Mouse (Mus musculus) heart, embryonic 10.5 days (tissue): ENCODE data around the gene Tert. TPM values are rescaled to one million over a fixed set of nuclear protein-coding genes. Genes with fewer than 3 reads are reported as not detected.
A peak's percentile ranks its signal among the peaks of the same experiment; 100 is the strongest.

Experiments used
- DNase-seq: peaks from one replicate; pipeline ENCODE4 v3.0.0-alpha.2; 2017; ENCODE audit warnings: low spot score
- H3K27ac ChIP-seq: fragments of 300-500 bp; sonication (generic); 2 replicates; pipeline ENCODE4 v1.5.1; 2016; ENCODE audit warnings: mild to moderate bottlenecking
- H3K27me3 ChIP-seq: fragments of 300-500 bp; sonication (generic); 2 replicates; pipeline ENCODE4 v1.6.1; 2016; ENCODE audit warnings: mild to moderate bottlenecking; ENCODE audit not compliant: poor library complexity, insufficient read depth, severe bottlenecking
- H3K36me3 ChIP-seq: fragments of 300-500 bp; sonication (generic); 2 replicates; pipeline ENCODE4 v1.6.1; 2016; ENCODE audit warnings: mild to moderate bottlenecking, moderate library complexity
- H3K4me1 ChIP-seq: fragments of 300-500 bp; sonication (generic); 2 replicates; pipeline ENCODE4 v1.6.1; 2016; ENCODE audit warnings: mild to moderate bottlenecking
- H3K4me3 ChIP-seq: fragments of 300-500 bp; sonication (generic); 2 replicates; pipeline ENCODE4 v1.5.1; 2016; ENCODE audit warnings: mild to moderate bottlenecking, moderate library complexity
- H3K9me3 ChIP-seq: fragments of 300-500 bp; sonication (generic); 2 replicates; pipeline ENCODE4 v1.6.1; 2016; ENCODE audit warnings: mild to moderate bottlenecking, moderate library complexity
- WGBS: fragments of 180-500 bp; shearing (Covaris S2); methylation state at CpG from one replicate; pipeline ENCODE4 v1.1.7; 2016; 5-methylcytosine and 5-hydroxymethylcytosine counted together
- polyA plus RNA-seq: library from polyadenylated mRNA; unstranded; fragments of >200 nt; fragmentation: Nextera tagmentation; extraction: Ambion mirVana; gene quantifications from 2 replicates; pipeline ENCODE4 v1.2.1, GENCODE M21; 2016

Tert gene
- polyA plus RNA-seq, 1 experiment from 2014 or later, result 5.2 TPM

DNA sequence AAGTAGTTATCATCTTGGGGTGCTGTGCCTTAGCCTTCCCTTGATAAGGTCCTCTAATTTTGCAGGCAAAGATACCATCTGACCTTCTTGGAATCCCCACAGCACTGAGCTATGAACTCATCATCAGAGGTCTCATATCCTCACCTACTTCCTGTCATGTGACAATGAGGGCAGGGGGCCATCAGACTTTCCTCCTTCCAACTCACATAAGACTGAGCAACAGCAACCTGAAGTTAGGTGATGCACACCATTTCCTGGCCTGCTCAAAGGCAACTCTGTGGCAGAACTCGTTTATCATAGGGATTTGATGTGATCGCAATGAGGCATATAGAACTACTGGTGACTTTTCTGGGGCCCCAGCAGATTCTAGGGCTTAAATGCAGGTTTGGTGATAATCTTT lies 55.5 kb downstream of the Tert start:
- Histone ChIP-seq H3K4me3 (no peak overlapping the region), H3K27me3 (no peaks in the 10 kb centered on the region; the same call in 1 of the 2 replicates), H3K4me1 (no peaks in the 10 kb centered on the region; the same call in 1 of the 2 replicates), H3K9me3 (no peaks in the 10 kb centered on the region), H3K27ac (no peak overlapping the region), H3K36me3 (no peaks in the 10 kb centered on the region)
- WGBS, result 85% methylated on average over 2 of the region's 2 CpGs
- DNase-seq, result no peak

DNA sequence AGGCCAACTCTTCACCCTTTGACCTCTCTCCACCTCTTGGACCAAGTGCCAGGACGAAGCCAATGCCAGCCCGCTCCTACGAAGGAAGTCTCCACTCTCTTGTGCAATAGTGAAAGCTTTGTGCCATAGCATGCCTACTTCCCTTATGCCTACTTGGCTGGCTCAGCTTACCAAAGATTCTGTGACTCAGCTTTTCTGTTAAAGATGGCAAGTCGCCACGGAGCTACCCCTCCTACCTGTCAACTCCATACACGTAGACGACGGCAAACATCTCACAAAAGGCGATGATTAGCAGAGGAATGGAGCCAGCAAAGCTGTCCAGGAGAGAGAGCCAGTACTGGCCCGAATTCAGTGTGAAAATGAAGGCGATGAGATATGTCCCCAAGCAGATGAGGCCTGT lies 57.0 kb downstream of the Tert start:
- DNase-seq, result no peak
- H3K27me3 ChIP-seq, result no peaks in the 10 kb centered on the region; the same call in none of the 2 replicates
- H3K4me3 ChIP-seq, result no peak overlapping the region
- H3K4me1 ChIP-seq, result no peaks in the 10 kb centered on the region; the same call in 1 of the 2 replicates
- no peak overlapping the region for H3K27ac ChIP-seq
- no peaks in the 10 kb centered on the region for H3K36me3 ChIP-seq
- 75% methylated on average over 11 of the region's 11 CpGs for WGBS
- H3K9me3 ChIP-seq, result no peaks in the 10 kb centered on the region

- no peaks in the 10 kb centered on the region; the same call in none of the 2 replicates for H3K27me3 ChIP-seq
- no peaks in the 10 kb centered on the region for H3K36me3 ChIP-seq
These were observed 57.7 kb downstream of the Tert start for GRCm38 (mm10) chr13:73684412-73684811.

GRCm38 (mm10) chr13:73685502-73685901 lies 58.8 kb downstream of the Tert start:
- Histone ChIP-seq H3K27me3 (no peaks in the 10 kb centered on the region; the same call in none of the 2 replicates), H3K9me3 (no peaks in the 10 kb centered on the region), H3K4me1 (no peaks in the 10 kb centered on the region), H3K4me3 (no peak overlapping the region), H3K27ac (no peak overlapping the region), H3K36me3 (no peaks in the 10 kb centered on the region)
- WGBS, result 82% methylated on average over 6 of the region's 6 CpGs
- DNase-seq, result no peak

More at GRCm38 (mm10) chr13:73684412-73684811, 57.7 kb downstream of the Tert start:
- 74% methylated on average over 1 of the region's 1 CpGs for WGBS
- DNase-seq, result no peak
- Histone ChIP-seq H3K4me3 (no peak overlapping the region), H3K4me1 (no peaks in the 10 kb centered on the region; the same call in 1 of the 2 replicates), H3K9me3 (no peaks in the 10 kb centered on the region), H3K27ac (no peak overlapping the region)

GRCm38 (mm10) chr13:73687601-73688000 lies 60.9 kb downstream of the Tert start:
- Histone ChIP-seq H3K36me3 (no peaks in the 10 kb centered on the region), H3K4me3 (no peak overlapping the region), H3K9me3 (no peaks in the 10 kb centered on the region), H3K27ac (no peak overlapping the region), H3K27me3 (no peaks in the 10 kb centered on the region; the same call in none of the 2 replicates), H3K4me1 (0 out of 2 replicates have a peak, but pooled peaks cover 4% of the 10 kb centered on the region)
- no peak for DNase-seq
- WGBS, result 63% methylated on average over 3 of the region's 3 CpGs

DNA sequence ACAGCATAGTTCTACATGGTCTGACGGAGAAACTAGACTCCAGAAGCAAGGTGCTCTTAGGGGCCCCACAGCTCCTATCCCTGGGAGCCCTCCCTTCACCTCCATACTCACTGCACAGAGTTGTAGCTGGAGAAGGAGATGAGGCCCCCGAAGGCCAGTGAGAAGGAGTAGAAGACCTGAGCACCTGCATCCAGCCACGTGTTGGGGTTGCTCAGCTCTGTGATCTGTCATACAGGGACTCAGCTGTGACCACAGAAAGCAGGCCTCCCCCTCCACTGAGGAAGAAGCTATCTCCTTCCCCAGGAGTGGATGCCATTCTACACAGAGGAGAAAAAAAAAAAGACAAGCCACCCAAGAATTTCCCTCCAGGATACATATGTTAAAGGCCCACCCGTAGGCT lies 62.2 kb downstream of the Tert start:
- Histone ChIP-seq H3K36me3 (no peaks in the 10 kb centered on the region), H3K4me1 (0 out of 2 replicates have a peak, but pooled peaks cover 4% of the 10 kb centered on the region), H3K27me3 (no peaks in the 10 kb centered on the region; the same call in none of the 2 replicates), H3K9me3 (no peaks in the 10 kb centered on the region), H3K27ac (no peak overlapping the region), H3K4me3 (no peak overlapping the region)
- WGBS, result 72% methylated on average over 4 of the region's 4 CpGs
- no peak for DNase-seq

DNA sequence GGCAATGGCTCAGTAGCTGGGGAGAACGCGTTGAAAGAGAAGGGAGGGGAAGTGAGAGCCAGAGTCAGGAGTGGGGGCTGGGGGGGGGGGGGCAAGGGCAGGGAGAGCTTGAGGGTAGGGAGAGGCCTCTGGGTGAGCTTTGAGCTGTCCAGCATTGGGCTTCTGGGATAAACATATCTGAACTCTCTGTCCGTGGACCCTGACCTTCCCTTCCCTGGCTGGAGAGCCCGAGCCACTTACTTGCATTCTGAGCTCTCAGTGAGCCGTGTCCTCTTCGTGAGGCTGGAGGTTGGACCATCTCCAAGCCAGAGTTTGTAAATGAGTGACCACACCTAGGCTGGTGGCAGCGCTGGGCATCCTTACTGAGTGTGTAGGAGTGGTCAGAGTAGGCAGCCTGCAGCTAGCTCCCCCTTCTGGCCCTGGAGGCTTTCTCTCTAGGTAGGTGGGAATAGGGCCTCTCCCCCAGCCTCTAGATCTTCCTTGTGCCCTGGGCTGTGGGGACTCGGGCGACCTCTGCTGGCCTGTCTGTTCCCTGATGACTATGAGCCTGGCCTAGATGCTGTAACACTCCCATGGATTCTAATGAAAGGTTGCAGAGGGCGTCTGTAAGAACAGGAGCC lies 65.6 kb downstream of the Tert start:
- Histone ChIP-seq H3K27me3 (peaks cover 8% of the 10 kb centered on the region; the same call in 1 of the 2 replicates), H3K4me1 (0 out of 2 replicates have a peak, but pooled peaks cover 4% of the 10 kb centered on the region), H3K27ac (no peak overlapping the region), H3K36me3 (no peaks in the 10 kb centered on the region), H3K4me3 (no peak overlapping the region), H3K9me3 (no peaks in the 10 kb centered on the region)
- 31% methylated on average over 10 of the region's 10 CpGs for WGBS
- DNase-seq, result peak; percentile 85

GRCm38 (mm10) chr13:73693333-73693732 lies 66.6 kb downstream of the Tert start:
- H3K4me3 ChIP-seq, result no peak overlapping the region
- H3K9me3 ChIP-seq, result no peaks in the 10 kb centered on the region
- WGBS, result 77% methylated on average over 2 of the region's 2 CpGs
- no peaks in the 10 kb centered on the region for H3K36me3 ChIP-seq
- no peak for DNase-seq
- no peak overlapping the region for H3K27ac ChIP-seq
- H3K27me3 ChIP-seq, result peaks cover 9% of the 10 kb centered on the region; the same call in 1 of the 2 replicates
- 0 out of 2 replicates have a peak, but pooled peaks cover 4% of the 10 kb centered on the region for H3K4me1 ChIP-seq

DNA sequence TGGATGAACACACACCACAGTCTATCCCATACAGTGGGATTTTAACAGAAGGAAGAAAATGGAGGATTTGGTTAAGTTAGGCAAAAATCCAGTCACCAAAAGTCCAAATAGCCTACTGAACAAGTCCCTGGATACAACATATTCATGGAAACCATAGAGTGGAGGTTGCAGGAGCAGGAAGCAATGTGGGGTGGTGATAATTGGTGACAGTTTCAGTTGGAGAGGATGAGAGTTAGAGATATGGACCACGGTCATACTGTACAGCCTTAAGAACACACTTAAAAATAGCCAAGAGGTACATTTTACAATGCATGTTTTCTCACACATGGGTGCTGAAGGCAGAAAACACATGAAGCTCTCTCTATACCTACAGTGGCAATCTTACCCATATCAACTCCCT lies 68.3 kb downstream of the Tert start:
- H3K27me3 ChIP-seq, result peaks cover 18% of the 10 kb centered on the region; the same call in 1 of the 2 replicates
- H3K9me3 ChIP-seq, result no peaks in the 10 kb centered on the region
- no peak for DNase-seq
- H3K4me3 ChIP-seq, result no peak overlapping the region
- 0 out of 2 replicates have a peak, but pooled peaks cover 4% of the 10 kb centered on the region for H3K4me1 ChIP-seq
- H3K27ac ChIP-seq, result no peak overlapping the region
- H3K36me3 ChIP-seq, result no peaks in the 10 kb centered on the region
- WGBS, result 62% methylated on average over 1 of the region's 1 CpGs

DNA sequence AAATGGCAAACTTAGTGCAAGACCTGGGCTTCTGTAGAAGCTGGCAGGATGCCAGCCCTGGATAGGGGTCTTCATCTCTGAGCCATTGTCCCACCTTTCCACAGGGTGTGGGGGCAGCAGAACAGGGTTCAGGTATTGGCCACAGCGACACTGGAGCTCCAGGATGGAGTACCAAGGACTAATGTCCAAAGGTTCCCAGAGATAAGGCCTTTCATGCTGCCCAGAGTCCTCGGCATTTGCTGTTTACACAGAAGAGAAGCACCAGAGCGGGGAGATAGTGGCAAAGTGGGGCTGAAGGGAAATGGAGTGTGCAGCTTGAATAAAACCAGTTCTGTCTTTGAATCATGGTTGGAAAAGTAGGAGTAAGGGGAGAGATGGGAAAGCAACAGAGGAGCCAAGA lies 69.8 kb downstream of the Tert start:
- Histone ChIP-seq H3K4me3 (no peak overlapping the region), H3K27ac (no peak overlapping the region), H3K36me3 (no peaks in the 10 kb centered on the region), H3K9me3 (no peaks in the 10 kb centered on the region), H3K4me1 (0 out of 2 replicates have a peak, but pooled peaks cover 4% of the 10 kb centered on the region), H3K27me3 (peaks cover 21% of the 10 kb centered on the region; the same call in 1 of the 2 replicates)
- DNase-seq, result no peak
- 65% methylated on average over 3 of the region's 3 CpGs for WGBS

Other genes with a start within 250 kb of the Tert start
- gene Lpcat1, start 159.7 kb upstream of the Tert start, polyA plus RNA-seq, result 31.9 and 39.6 TPM in 2 replicates
- gene Slc6a3, start 90.2 kb upstream of the Tert start, polyA plus RNA-seq, result 0.07 and 0.11 TPM in 2 replicates
- 117 and 129 TPM in 2 replicates for gene Clptm1l, start 22.9 kb upstream of the Tert start, polyA plus RNA-seq
- not detected in 2 replicates for gene Slc6a18, start 51.1 kb downstream of the Tert start, polyA plus RNA-seq
- 0.06 TPM in 1 of 2 replicates, not detected in the other for gene Slc6a19, start 78.0 kb downstream of the Tert start, polyA plus RNA-seq
- gene Slc12a7, start 106.2 kb downstream of the Tert start, polyA plus RNA-seq, result 36.3 and 46.7 TPM in 2 replicates
- 4.8 and 6.4 TPM in 2 replicates for gene Nkd2, start 220.7 kb downstream of the Tert start, polyA plus RNA-seq